Mouse (Mus musculus) Patski (cell line): ENCODE measurements around the gene Fam19a2. TPM values are rescaled to one million over a fixed set of nuclear protein-coding genes. Genes with fewer than 3 reads are reported as not detected.

ENCODE experiments used
- ATAC-seq: fragments of 100-300 bp; one replicate; pipeline ENCODE4 v1.8.0; 2021
- CTCF ChIA-PET: fragments of 350-600 bp; sonication (Branson Sonifier 250); formaldehyde crosslinking; loops from one replicate; lab custom pipeline; 2022; ENCODE audit warnings: inconsistent platforms; lab: Charles Lee
- POLR2A ChIA-PET: fragments of 350-600 bp; sonication (Branson Sonifier 250); formaldehyde crosslinking; loops from one replicate; lab custom pipeline; 2022; ENCODE audit warnings: antibody characterized with exemption, inconsistent platforms; lab: Charles Lee
- DNase-seq: peaks from one replicate; pipeline ENCODE4 v3.0.0-alpha.2; 2011; ENCODE audit warnings: low read depth, low spot score
- H3K27me3 ChIP-seq: fragments of 371-371 bp; one replicate; pipeline ENCODE4 v1.5.1; 2021
- CTCF ChIP-seq: fragments of 100-300 bp; IDR thresholded peaks from one replicate; pipeline ENCODE4 v1.5.1; 2021
- in situ Hi-C: fragments of 300-500 bp; cut with MboI; formaldehyde crosslinking; loops from 3 replicates; pipeline ENCODE4 v1.11.1; 2018; ENCODE audit warnings: low pct_unique_long_range_greater_than_20kb, mixed read lengths
- polyA plus RNA-seq: library from polyadenylated mRNA; unstranded; gene quantifications from one replicate; pipeline ENCODE4 v1.2.3, GENCODE M21; 2021

The Fam19a2 gene
- polyA plus RNA-seq, 1 experiment from 2014 or later = 0.36 TPM

DNA sequence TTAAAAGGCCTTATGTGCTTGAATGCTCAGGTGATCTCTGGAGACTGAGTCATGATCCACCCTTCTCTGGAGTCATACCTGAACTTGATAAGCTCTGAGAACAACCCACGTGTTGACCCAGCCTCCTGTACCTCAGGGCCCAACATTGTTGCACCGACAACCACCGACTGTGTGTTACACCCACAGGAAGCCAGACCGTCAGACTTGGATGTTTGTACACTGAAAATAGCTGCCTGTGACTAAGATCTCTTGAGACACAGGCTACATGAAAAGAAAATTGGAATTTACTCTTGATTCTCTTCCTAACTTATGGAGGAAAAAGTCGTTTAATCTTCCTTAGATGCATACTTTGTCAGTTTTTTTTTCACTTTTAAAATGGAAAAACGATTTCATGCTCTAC is 121.8 kb downstream of the Fam19a2 start:
- ATAC-seq (no peak), DNase-seq (no peak)
- ChIA-PET POLR2A (no interaction called here), CTCF (no interaction called here)
- in situ Hi-C loops = no loop called here
- no peak for TF ChIP-seq CTCF
- H3K27me3 ChIP-seq = peaks cover 3% of the 10 kb centered on the region

DNA sequence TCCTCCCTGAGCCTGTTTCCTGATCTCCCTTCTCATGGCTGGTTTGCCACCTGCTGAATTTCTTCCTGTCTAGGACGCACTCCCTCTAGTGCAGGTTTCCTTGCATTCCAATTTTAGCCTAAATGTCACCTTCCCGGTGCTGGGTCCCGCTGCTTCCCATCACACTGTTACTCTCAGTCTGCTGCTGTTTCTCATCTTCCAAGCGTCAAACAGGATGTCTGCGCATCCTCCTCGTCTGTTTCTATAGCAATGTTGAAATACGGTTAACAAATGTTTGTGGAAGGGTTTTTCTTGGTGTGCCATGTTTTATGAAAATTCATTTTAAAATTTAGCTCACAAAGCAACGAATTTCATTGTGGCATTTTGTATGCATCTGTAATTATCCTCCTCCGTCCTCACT is 131.6 kb downstream of the Fam19a2 start:
- no peaks in the 10 kb centered on the region for H3K27me3 ChIP-seq
- no peak for TF ChIP-seq CTCF
- DNase-seq (no peak), ATAC-seq (no peak)
- in situ Hi-C loops = no loop called here
- CTCF ChIA-PET = no interaction called here
- POLR2A ChIA-PET = no interaction called here

DNA sequence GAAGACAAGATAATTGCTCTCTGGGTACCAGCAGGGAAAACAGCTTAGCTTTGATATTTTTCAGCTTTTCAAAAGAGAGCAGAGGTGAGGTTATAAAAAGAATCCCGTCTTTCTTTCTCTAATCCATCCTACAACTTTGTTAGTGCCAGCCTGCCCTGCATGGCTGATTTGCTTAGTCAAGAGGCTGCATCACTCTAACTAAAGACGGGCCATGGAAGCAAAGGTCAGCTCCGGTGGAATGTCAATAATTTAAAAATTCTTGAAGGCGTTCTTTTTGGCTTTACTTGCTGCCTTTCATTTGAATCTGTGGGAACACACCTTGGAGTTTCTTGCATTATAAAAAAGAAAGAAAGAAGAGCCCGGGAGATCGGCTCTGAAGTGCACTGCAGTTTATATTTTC is 134.3 kb downstream of the Fam19a2 start:
- no peak for DNase-seq
- no peaks in the 10 kb centered on the region for H3K27me3 ChIP-seq
- CTCF ChIA-PET = no interaction called here
- in situ Hi-C loops = no loop called here
- no peak for TF ChIP-seq CTCF
- no peak for ATAC-seq
- POLR2A ChIA-PET = no interaction called here

DNA sequence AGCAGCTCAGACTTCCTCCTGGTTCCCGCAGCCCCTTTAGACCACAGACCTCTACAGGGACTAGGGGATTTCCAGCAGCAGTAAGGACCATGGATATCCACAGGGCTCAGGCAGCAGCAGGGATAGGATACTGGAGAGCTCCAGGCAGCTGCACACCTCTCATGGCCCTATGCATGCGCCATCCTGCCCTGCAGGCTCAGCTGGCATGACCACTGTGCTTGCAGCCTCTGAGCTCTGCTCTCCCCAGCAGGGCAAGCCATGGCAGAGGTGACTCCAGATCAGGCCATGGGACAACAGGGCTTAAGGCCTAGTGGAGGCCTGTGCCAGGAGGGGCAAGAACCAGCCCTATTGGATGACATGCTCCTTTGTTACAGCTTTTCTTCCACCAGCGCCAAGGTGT is 137.4 kb downstream of the Fam19a2 start:
- no peaks in the 10 kb centered on the region for H3K27me3 ChIP-seq
- CTCF ChIA-PET = interaction anchor here (1.4 kb wide), 1 partner anchor 234 kb away, joined by 3 read pairs; no protein-coding TSS in a partner anchor
- POLR2A ChIA-PET = no interaction called here
- in situ Hi-C loops = no loop called here
- no peak for TF ChIP-seq CTCF
- ATAC-seq (no peak), DNase-seq (no peak)

DNA sequence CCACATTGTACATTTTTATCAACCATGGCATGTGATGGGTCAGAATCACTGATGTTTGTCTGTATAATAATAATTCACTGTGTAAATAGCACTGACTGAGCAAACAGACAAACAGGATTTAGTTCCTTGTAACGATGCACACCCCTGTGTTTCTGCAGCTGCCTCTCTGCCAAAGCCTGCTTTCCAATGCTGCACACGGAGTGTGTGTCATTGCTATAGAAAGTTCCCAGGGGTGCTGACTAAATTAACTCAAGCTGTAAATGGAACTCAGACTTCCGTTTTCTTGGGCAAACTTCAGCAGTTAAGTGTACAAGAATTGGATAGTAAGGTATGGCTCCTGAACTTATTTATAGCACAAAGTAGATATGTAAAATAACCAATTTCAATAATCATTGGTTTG is 138.7 kb downstream of the Fam19a2 start:
- DNase-seq (no peak), ATAC-seq (no peak)
- in situ Hi-C loops = no loop called here
- H3K27me3 ChIP-seq = no peaks in the 10 kb centered on the region
- no peak for TF ChIP-seq CTCF
- POLR2A ChIA-PET = no interaction called here
- CTCF ChIA-PET = interaction anchor here (1.4 kb wide), 1 partner anchor 233 kb away, joined by 3 read pairs; no protein-coding TSS in a partner anchor

DNA sequence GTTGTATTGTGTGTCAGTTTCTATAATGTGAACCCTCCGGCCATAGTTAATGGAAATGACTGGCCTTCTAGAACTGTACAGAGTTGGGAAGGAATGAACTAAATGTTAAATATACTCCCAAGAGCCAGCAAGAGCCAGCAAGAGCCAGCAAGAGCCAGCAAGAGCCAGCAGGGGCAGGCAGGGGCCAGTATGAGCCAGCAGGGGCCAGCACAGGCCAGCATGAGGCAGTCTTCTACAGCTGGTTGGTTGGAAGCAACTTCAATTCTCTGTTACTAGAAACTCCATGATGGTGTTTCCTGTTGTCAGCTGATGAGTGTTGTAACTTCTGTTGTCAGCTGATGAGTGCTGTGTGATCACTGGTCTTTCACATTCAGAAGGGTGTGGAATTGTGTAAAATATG is 151.2 kb downstream of the Fam19a2 start:
- TF ChIP-seq CTCF = peak; percentile 12
- CTCF ChIA-PET = no interaction called here
- no peaks in the 10 kb centered on the region for H3K27me3 ChIP-seq
- POLR2A ChIA-PET = no interaction called here
- DNase-seq = no peak
- ATAC-seq = no peak
- in situ Hi-C loops = no loop called here

DNA sequence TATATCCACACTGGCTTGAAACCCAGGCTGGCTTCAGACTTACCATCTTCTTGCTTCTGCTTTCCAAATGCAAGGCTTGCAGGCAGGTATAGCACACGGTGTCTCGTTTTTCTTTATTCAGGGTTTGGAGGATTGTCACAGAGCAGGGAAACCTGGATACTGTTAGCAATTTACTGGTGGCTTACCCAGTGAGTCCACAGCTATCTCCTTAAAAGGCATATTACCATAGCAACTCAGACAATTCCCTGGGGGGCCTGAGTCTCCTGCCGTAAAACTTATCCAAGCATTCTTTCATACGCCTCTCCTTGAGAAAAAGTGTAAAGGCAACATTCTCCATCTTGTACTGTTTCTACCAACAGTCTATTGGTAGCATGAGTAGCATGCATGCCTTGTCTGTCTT is 152.2 kb downstream of the Fam19a2 start:
- POLR2A ChIA-PET = no interaction called here
- DNase-seq = no peak
- no peaks in the 10 kb centered on the region for H3K27me3 ChIP-seq
- in situ Hi-C loops = no loop called here
- no peak for TF ChIP-seq CTCF
- CTCF ChIA-PET = no interaction called here
- ATAC-seq = no peak

DNA sequence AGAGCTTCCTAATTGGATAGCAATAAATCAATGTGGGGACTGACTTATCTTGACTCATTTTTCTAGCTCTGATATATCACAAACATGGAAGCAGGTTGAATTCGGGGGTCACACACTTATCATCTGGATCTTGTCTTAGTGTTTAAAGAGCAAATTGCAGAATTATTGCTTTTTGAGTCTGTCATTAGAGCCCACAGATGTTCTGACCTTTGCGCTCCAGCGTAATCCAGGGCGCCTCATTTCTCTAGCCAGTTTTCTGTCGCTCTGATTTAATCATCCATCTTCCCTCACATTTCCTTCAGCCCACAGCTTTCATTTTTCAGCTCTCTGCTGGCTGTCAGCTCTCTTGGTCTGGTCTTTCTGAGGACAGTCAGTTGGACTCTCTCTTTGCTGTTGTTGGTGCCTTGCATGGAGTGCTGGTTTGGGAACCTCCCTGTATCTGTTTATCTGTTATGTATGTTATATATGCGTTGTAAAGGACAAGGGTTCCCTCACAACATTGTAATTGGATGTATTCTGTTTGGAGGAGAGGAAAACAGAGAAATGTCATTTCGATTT is 154.9 kb downstream of the Fam19a2 start:
- DNase-seq (no peak), ATAC-seq (no peak)
- CTCF ChIA-PET = no interaction called here
- TF ChIP-seq CTCF = no peak
- in situ Hi-C loops = no loop called here
- POLR2A ChIA-PET = no interaction called here
- H3K27me3 ChIP-seq = no peaks in the 10 kb centered on the region

DNA sequence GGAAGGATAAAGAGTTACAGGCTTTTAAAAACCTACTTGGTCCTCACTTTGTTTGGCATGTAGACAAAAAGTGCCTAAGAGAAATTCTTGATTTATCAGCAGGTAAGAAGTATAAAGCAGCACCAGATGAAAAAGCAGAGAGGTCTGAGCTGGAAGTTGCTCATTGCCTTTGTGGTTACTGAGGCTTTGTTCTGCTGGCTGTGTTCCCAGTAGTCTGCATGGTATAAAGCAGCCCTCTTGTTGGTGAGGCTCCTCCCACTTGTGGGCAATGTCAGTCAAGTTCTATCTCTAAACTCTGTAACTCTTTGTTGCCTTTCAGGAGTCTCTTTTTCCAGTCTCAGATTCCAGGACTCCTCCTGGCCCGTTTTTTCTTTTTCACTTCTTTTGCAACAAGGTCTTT is 156.5 kb downstream of the Fam19a2 start:
- ChIA-PET CTCF (no interaction called here), POLR2A (no interaction called here)
- ATAC-seq (no peak), DNase-seq (peak; percentile 12)
- H3K27me3 ChIP-seq = no peaks in the 10 kb centered on the region
- in situ Hi-C loops = no loop called here
- no peak for TF ChIP-seq CTCF

DNA sequence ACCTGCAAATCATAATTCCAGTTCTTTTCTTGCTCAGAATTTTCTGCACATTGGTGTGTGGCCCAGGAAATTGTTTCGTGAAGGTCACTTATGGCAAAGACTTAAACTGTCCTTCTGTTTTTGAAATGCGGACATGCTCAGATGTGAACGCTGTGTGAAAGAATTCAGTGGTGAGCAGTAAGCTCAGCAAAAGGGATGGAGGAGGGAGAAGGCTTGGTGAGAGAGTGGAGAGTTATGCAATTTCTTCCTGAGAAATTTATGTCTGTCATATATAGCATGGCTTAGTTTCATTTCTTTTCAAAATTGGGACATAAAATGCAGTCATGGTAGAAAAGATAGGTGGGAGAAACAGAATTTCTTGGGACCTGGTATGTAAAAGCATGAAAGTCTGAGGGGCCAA is 160.7 kb downstream of the Fam19a2 start:
- no peak for TF ChIP-seq CTCF
- POLR2A ChIA-PET = no interaction called here
- no peak for DNase-seq
- in situ Hi-C loops = no loop called here
- H3K27me3 ChIP-seq = no peaks in the 10 kb centered on the region
- no peak for ATAC-seq
- CTCF ChIA-PET = no interaction called here

DNA sequence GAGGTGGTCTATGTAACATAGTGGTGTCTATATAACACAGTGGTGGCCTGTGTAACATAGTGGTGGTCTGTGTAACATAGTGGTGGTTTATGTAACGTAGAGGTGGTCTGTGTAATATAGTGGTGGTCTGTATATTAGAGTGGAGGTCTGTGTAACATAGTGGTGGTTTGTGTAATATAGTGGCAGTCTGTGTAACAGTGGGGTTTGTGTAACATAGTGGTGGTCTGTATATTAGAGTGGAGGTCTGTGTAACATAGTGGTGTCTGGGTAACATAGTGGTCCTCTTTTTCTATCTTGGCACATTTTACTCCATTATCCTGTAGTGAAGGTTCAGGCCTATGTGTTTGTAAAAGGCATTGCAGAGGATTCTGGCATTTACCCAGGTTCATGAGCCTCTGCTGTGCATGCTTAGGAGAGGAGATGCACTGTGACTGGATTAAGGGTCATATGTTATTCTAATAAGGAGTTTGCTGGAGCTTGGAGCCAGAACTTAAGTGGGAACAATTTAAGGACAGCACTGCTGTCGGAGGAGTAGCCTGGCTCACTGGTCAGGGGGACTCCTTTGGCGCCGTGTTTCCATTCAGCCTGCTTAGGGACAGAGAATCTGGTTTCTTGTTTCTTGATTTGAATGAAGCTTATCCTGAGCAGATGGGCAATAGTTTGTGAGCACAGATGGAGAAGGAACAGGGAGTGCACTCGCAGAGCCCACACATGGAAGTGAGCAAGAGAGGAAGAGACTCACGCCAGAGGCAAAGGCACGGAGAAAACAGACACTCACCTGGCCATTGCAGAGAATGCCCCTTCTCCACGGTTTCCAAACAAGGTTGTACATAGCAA is 162.9 kb downstream of the Fam19a2 start:
- no peak for ATAC-seq
- CTCF ChIA-PET = no interaction called here

DNA sequence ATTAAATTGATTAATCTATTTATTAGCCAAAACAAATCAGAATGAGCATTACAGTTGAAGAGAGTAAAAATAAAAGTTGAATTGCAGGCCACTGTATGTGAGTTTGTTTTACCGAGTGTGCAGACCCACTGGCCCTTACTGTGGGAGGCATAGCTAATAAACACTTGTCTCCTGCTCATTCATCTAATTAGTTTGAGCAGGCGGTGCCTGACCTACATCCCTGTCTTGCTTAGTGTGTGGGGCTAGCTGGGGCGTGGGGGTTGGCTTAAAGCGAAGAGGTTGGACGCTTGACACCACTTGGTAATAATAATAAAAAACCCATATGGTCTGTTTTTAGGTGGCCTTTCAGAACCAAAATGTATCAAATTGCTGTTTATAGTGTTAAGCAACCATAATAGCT is 167.8 kb downstream of the Fam19a2 start:
- ChIA-PET CTCF (no interaction called here), POLR2A (no interaction called here)
- ATAC-seq = no peak
- no peak for DNase-seq
- in situ Hi-C loops = no loop called here
- H3K27me3 ChIP-seq = no peaks in the 10 kb centered on the region
- TF ChIP-seq CTCF = no peak

More for the DNA sequence above, 162.9 kb downstream of the Fam19a2 start:
- no peak for DNase-seq
- POLR2A ChIA-PET = no interaction called here
- no peaks in the 10 kb centered on the region for H3K27me3 ChIP-seq
- in situ Hi-C loops = no loop called here
- TF ChIP-seq CTCF = no peak
